Mouse (Mus musculus): Measurements from ENCODE around the gene Ranbp17. TPM values are rescaled to one million over a fixed set of nuclear protein-coding genes. Genes with fewer than 3 reads are reported as not detected.

The Ranbp17 gene
- total RNA-seq, 1 experiment from 2014 or later = 3.3 TPM

DNA sequence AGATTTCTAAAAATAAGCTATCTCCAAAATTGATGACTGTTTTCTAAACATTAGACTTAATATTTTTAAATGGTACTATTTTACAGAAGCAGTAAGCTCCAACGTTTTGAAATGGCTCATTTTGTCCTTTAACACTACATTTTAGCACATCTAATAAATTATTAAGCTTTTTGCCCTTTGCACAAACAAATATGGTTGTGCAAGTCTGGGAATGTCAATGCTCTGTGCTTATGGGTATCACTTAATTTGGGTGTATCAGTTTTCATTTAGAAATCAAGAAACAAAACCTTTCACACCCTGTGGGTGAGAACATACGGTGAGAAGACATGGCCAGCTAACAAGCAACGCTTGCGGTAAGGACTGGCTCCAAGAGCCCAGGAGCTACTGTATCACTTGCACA, 108.9 kb downstream of the Ranbp17 start:
- no peak for DNase-seq

DNA sequence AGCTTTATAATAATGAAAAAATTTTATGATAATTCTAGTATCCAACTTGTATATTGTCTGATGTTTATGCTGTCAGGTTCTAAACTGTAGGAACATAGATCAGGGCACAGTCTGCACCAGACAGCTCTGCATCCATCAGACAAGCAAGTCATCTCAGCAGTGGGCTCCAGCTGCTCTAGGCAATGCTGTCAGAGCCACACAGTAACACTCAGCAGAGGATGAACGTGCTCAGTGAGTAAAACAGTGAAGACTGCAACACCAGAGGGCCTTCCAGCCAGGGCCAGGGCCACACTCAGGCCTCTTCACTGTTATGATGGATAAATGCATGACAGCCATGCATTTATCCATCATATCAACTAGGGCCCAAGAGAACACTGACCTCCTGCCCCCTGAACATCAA, 114.2 kb downstream of the Ranbp17 start:
- DNase-seq = no peak

DNA sequence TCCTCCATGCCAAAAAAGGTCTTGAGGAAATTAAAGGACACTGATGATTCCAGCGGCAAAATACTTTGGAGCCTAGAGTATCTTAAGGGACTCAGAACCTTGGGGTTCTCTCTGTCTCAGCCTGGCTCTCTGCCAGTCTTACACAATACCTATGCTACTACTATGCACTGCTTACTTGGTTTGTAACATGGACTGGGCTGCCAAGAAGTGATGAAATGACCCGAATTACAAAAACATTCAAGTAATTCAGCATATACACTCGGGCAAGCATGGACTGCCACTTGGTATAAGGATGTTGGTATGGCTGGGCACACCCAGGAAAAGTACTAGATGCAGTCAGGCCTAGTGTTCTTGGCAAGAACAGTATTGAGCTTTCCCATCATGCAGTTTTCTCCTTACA, 114.8 kb downstream of the Ranbp17 start:
- DNase-seq = peak; percentile 55

DNA sequence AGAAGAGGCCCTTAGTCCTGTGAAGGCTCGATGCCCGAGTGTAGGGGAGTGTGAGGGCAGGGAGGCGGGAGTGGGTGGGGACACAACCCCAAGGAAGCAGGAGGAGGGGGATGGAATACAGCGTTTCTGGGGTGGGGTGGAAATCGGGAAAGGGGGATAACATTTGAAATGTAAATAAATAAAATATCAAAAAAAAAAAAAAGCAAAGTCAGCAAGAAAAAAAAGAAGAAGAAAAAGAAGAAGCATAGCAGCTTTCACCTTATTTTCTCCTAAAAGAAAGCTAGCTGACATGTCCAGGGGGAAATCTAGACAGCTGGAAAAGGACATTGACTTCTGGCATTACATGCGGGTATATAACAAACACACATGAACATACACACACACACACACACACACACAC, 117.3 kb downstream of the Ranbp17 start:
- DNase-seq = no peak

DNA sequence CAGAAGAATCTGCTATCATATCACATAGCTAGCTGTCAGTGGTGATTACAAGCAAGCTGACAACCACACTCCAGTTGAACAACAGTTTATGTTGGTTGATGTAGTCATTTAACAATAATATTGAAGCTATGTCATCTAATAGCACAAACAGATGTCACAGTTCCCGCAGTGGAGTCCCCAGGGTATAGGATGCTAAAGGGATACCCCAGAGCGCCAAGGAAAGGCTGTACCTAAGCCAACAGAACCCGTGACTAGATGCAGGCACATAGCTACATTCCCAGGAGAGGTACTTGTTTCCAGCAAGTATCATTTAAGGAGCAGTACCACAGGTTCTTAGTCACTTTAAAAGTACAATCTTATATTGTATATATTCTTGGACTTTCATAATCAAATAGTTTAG, 119.5 kb downstream of the Ranbp17 start:
- no peak for DNase-seq

DNA sequence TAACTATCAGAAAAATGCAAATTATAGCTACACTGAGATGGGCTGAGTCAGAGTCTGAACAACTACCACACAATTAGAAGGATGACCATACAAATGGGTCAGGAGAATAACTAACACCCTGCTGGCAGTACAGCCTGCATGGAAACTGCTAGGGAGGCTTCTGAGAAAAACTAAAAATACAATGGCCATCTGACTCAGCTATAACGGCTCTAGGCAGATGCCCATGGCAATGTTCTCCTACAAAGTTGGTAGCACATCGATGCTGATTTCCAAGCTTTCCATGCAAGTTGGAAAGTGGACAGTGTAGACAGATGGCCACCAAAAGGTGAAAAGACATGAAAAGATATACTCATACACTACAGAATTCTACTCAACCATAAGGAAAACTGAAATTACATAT, 124.9 kb downstream of the Ranbp17 start:
- no peak for DNase-seq

DNA sequence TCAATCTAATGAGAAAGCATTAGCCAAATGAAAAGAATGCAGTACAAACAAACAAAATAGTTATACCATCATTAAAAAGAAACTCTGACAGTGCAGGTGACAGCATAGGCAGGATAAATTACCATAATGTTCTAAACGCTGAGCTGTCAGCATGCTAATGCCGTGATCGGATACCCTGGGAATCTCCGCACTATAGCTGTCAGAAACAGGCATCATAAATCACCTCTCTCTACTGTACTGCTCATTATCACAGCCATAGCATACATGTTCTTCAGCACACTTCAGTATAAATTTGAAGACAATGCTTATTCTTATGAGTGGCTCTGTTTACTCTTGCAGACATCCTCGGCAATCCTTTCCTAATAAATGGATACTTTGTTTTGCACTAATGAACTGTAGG, 151.7 kb downstream of the Ranbp17 start:
- DNase-seq = no peak

DNA sequence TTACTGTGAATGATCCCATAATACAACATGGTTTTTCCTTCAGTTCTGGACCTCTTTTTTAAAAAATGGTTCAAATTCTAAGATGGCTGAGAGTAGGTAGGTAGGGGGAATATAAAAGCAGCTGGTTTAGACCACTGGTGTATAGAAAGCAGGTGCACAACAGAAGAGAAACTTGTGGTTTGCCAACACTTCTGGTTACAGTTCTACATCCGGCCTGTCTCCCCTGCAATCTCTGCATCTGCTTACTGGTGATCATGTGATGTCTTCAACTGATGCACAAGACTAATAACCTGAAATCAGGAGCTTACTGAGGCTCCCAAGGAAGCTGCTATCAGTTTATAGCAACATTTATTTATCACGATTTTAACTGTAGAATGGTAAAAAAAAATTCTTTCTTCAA, 164.3 kb downstream of the Ranbp17 start:
- DNase-seq = no peak

DNA sequence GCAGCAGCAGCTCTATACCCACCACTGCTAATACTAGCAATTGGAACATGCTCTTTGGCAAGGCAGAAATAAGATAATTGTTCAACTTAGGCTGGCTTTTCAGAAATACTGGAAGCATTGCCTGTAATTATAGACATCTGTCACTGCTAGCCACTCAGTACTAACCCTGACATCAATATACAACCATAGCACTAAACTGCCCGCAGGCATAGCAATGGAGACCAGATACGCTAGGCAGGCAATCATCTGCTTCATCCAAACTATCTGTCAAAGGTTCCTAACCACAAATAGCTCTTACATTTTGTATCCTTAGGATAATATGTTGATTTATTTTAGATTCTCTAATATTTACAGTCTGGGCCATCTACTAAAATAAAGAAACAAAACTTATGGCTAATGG, 171.5 kb downstream of the Ranbp17 start:
- no peak for DNase-seq

DNA sequence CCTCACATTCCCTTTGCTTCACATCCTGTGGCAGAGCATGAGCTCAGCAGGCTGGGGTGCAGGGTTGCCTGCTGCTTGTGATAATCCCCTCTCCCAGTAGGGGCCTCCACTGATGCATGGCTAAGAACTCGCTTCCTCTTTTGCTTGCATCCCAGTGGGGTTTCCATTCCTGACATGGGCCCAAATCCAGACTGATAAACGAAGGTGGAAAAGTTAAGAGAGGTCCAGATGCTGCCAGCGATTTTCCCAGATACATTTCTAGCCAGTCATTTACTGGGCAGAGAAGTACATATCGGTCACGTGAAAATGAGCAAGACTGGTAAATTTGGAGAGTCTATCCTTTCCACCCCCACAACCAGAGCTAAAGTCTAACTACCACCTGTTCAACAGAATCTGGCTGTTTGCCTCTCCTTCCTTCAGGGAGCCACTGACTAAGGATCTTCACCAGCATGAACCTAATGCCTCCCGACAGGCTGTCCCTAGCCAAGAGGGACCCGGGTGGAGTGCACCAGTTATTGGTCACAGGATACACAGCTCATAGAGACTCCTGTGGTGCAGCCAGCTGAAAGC, 176.9 kb downstream of the Ranbp17 start:
- DNase-seq = peak; percentile 48

DNA sequence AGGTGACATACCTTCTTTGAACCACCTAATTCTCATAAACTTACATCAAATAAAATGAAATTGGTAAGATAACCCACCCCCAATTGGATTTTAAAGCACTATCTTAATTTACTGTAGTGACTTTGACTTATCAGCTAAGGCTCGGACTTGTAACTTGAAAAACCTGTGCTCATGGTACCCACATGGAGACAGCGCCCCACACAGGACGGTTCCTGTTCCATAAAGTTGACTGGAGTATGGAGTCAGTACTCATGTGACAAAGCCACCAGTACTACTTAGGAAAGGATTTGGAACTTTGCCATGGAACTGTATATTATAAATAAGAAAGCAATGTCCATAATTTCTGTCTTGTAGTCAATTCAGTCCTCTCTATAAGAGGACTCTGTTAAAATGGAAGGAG, 177.9 kb downstream of the Ranbp17 start:
- no peak for DNase-seq

DNA sequence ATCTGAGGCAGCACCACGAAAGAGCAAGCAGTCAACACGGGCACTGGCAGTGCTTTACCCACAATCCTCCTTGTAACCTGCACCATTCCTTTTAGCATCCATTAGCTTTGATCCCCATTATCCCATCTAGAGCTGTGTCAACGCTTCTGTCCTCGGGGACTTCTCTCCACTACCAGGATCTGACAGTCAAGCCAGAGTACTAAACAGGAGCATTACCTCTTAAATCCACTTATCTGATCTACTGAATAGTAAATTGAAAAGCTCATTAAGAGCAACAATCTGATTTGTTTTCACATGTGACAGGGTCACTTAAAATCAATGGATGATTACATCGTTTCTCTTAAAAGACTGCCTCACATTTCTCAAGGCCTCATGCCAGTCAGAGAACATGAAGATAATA, 181.4 kb downstream of the Ranbp17 start:
- DNase-seq = no peak

DNA sequence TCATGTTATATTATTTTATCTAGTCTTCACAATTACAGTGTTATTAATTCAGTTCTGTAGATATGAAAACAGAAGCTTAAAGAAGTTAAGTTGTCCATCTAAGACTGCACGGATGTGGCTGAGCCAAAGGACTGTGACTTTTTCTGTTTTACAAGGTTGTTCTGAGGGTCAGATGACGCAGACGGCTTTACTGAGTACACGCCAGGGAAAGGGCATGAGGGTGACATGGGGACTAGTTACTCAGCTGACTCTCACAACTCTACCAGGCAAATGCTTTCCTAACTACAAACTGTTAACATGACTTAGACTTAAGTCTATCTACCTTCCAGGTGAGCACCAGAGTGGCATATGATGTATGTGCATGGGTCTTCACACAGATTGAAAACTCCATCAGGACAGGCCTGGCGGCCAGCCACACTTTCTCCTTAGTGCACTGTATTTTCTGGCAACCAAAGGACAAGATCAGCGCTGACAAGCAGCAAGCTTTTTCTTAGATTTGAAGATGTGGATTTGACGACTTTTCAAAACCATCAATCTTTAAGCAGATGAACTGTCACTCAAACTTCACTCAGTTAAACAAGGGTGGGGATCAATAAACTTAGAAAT, 194.4 kb downstream of the Ranbp17 start:
- peak; percentile 66 for DNase-seq

DNA sequence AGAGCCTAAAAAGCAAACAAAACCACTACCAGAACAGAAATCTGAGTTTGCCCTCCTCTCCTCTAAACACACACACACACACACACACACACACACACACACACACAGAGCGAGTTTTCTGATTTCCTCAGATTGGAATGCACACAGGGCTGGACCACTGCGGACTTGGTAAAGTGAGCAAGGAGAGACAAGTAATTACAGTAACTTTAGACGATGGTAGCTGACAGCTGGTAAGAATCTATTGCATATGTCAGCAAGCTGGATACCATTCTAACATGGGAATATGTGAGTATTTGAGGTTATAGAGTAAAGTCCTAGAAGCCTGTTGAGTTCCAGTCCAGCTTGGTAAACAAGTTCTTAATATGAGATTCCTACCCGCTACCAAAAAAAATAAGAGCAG, 204.0 kb downstream of the Ranbp17 start:
- no peak for DNase-seq

DNA sequence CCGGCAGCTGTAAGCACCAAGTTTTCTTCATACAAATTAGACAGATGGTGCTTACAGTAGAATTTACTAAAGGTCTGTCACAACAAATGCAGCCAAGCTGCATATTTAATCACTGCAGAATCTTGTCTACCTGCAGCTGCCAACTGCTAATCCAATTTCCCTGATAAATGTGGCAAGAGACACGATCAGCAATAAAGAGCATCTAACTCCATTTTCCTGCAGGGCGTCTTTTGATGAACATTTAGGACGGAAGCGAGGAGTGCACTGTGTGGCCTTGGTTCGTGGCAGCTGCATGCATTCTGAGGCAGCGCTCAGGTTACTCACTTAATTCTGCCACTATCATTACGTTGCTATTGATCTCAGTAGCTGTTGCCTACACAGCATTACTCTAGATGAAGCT, 212.7 kb downstream of the Ranbp17 start:
- no peak for DNase-seq

DNA sequence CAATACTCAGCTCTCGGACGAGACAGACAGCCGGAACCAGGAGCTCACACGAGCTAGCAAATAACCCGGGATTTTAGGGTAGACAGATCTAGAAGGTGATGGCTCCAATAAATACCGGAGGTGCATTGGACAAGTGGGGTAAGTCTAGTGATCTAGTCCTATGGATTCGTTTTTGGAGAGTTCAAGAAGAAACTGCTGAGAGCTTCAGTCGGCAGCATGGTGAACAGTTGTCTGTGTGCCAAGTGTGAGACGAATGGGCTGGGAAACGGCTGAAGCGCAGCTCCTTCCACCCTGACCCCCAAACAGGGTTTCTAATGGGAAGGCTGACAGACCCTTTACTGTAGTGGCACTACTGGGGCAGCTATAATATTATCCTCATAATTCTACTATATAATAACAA, 214.2 kb downstream of the Ranbp17 start:
- DNase-seq = no peak

DNA sequence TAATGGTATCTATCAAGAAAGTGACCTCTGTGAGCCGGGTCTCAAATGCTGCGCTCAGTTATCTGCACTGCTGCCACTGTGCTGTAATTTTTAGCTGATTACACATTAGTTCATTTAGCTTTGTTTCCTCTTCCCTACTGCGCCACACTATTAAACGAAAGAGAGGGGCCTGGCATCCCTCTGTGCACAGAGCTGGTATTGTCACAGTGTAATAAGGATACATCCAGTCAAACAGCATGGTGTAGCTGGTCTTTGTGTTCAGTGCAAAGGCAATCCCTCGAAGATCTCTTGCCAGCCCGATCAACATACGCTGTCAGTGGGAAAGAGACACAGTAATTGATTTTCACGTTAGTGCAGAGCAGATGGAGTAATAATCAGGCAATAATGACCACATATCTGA, 216.4 kb downstream of the Ranbp17 start:
- DNase-seq = no peak

DNA sequence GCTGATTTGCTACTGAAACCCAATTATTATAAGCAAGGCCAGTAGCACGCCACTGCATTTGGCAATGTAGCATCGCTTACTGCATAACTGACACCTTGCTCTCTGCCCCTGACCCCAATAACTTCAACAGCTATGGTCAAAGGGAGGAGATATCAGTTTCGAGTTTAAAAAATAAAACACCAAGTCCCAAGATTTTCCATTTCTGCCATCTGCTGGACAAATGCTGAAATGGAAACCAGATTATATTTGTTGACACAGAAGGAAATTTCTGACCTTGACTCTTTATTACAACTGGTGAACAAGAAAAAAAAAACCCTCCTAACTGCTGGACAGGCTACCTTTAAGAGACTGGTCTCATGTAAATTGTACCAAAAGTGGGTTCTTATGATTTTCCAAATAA, 218.1 kb downstream of the Ranbp17 start:
- peak; percentile 40 for DNase-seq

DNA sequence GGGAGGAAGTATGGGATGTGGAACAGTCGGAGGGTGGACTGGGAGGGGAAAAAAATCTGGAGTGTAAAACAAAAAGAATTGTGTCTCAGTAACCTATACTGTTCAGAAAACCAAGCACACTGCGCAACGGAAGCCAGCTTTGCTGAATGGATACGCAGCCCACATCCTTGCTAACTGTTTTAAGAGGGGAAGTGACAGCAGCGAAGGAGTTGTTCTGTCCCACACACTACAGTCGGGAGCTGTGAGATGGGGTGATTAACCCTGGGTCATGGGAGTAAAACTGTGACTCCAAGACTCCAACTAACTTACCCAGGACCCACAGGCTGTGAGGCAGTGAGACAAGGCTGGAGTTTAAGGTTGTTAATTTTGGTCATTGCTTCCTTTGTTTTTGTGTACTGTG, 219.5 kb downstream of the Ranbp17 start:
- DNase-seq = no peak

DNA sequence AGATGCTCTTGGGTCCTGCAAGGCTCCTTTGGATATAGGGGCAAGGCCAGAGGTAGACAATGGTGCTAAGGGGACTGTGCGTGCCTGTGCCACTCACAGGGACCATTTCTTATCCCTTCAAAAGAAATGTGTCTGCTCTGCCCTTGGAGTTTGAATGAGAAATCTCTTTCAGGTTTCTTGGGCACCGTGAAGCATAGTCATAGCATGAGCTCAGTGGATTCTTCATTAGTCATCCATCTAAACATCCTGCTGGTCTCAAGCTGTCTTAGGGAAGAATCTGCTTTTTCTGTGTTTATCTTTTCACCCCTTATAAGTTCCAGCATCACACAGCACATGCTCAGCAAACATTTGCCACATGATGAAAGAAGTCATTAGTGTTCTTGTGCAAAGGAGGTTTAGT, 235.0 kb downstream of the Ranbp17 start:
- no peak for DNase-seq

DNA sequence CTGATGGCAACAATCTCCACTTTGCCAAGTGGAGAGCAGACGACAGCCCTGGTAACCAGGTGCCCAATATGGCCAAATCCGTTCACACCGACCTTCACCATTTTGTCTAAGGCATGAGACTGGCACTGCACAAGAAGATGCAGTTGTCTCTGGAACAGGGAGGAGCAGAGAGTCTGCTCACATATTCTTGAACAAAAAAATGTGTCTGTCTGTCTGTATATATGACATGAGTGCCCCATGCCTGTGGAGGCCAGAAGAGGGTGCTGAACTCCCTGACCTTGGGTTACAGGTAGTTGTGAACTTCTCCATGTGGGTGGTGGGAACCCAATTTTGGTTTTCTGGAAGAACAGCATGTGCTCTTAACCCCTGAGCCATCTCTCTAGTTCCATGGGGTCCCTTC, 236.9 kb downstream of the Ranbp17 start, which contains the start of gene Gm12117:
TSS of gene Gm12117 (minus strand) at position 101 of the 400 bp plus-strand sequence.
- no peak for DNase-seq

DNA sequence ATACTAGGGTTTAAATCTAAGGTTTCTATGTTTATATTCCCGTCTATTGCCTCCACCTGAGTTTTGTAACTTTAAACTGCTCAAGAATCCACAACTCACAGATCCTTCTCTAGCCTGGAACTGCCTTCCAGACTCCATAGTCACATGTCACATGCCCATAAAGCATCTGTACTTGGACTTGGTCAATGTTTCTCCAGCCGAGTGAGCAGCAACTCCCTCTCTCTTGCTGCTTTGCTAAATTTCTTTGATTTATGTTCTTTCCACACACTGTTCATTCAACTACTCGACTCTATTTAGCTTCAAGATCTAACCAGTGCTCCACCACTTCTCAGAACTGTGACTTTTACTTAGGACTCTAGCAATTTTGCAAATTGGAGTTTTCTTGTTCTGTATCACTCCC, 238.7 kb downstream of the Ranbp17 start:
- no peak for DNase-seq

DNA sequence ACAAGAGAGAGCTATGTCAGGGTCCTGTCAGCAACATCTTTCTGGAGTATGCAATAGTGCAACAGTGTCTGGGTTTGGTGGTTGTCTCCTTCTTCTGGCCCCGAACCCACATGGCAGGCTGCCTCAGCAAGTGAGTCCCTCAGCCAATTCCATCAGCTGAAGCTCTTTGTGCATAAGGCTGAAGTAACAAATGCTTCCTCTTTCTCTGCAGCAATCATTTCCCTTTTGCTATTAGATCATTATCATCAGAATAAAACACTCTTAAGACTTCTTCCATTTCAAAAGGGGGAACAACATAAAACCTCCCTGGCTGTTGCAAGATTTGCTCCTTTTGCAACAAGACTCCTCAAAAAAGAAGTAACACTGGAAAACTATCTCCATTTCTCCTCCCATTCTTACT, 239.3 kb downstream of the Ranbp17 start:
- no peak for DNase-seq

DNA sequence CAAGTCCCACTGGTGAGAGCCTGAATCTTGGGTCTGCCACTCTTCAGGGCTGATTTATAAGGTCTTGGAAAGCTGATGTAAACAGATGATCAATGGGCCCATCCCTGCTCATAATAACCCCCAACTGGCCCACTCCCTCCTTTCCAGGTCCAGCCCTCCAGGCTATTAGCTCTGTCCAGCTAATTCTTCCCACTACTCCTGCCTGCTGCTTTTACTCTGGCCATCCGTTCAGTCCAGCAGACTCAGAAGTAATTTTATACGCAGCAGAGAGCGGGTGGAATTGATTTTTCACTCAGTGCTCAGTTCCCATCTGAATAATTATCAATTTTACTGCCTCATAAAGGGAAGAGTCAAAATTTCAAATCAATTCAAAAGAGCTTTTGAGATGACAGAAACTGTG, 273.3 kb downstream of the Ranbp17 start:
- DNase-seq = no peak

DNA sequence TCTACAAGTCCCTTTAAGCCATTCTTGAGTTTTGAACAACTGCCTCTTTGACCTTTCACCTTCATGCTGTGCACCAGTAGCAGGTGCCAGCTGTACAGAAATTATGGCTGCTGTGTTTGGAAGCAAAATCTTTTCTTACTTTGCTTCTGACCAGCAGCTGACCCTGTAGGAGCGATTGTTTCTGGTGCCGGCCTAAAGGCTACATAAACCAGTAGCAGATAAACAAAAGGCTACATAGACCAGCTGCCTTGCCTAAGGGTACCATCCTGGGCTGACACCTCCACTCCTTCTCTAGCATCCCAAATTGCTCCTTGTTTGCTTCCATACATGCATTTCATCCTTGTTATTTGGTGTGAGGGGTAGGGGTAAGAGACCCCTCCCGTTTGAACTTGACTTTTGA, 279.4 kb downstream of the Ranbp17 start:
- no peak for DNase-seq
